Mouse (Mus musculus) lung, postnatal 4 days (tissue): ENCODE results near the gene Arap1.

Source experiments
- DNase-seq, 2 experiments: peaks; one replicate each; pipeline ENCODE4 v3.0.0; 2021

Gene Arap1

DNA sequence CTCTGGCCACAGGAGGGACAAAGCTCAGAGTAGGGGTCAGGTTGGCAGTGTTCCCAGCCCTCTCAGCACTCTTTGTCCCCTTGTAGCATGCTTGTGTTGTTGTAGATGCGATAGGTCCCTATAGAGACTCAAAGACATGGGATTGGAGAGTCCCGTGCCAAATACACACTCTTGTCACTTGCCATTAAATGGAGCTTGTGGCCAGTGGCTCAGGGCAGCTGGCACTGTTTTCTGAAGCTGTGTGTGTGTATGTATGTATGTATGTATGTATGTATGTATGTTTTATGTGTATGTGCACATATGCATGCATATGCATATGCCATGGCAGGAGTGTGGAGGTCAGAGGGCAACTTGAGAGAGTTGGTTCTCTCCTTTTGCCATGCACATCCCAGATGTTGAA lies 20.1 kb upstream of the Arap1 start:
- no peak for DNase-seq

DNA sequence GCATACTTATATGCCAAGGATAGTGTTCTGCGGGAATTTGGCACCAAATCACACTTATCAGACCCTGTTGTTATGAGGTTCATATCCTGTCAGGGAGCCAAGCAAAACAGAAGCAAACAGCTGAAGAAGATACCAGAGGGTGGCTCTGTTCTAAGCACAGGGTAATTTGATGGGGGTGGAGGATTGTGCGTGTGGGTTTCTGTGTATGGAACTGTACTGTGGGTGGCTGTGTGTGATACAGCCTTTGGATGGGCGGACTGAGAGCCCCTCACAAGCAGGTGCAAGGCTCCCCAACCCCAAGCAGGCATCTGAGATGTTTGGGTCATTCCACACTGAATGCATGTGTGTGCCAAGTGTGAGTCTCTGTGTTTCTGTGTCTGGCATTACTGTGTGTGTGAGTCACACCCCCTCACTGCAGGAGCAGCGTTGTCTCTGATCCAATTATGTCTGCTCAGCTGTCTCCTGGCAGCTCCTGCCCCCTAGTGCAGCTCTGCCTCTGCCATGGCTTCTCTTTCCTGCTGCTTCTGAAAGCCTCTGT lies 19.2 kb upstream of the Arap1 start:
- peak in 1 of 2 experiments; percentile 38 for DNase-seq

GRCm38 (mm10) chr7:101329606-101330005 lies 18.3 kb upstream of the Arap1 start:
- no peak for DNase-seq

- DNase-seq = peak in 1 of 2 experiments; percentile 45
Measured at GRCm38 (mm10) chr7:101330074-101330840, 17.6 kb upstream of the Arap1 start.

GRCm38 (mm10) chr7:101330841-101331173 lies 17.1 kb upstream of the Arap1 start:
- DNase-seq = no peak

GRCm38 (mm10) chr7:101332045-101332831 lies 15.6 kb upstream of the Arap1 start:
- no peak for DNase-seq

DNA sequence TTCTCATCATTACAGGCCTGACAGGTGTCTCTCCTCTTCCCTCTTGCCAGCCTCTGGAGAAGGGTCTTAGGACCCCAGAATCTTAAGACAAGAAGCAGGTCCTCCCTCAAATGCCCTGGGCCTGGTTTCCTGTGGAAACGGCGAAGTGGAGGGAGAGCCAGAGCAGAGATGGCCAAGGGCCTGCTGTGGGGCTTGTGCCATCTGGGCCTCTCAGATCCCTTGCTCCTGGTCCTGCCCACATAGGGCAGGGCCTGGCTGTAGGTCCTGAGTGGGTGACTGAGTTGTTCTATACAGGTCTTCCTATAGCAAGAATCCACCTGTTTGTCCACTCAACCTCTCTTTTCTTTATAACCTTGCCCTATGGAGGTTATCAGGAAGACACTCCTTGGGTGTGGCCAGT lies 12.6 kb upstream of the Arap1 start:
- DNase-seq = no peak

GRCm38 (mm10) chr7:101336686-101337085 lies 11.2 kb upstream of the Arap1 start:
- no peak for DNase-seq

DNA sequence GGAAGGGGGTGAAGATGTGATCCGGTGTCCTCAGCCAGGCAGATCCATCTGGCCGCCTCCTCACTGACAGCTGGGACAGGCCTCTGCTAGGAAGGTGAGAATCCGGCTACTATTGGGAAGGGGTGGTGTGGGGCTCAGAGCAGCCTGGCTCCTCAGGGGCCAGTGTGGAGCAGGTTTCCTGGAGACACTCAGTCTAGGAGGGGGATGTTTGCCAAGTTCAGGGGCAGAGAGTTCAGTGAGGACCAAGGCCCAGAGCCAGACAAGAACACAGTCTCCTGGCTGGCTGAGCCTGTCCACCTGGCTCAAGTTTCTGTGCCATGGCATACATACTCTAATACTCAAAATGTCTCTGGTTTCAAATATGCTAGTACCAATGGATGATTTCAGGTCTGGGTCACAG lies 10.5 kb upstream of the Arap1 start:
- DNase-seq = no peak

- DNase-seq = no peak
Measured at GRCm38 (mm10) chr7:101341405-101341804, 6.5 kb upstream of the Arap1 start.

GRCm38 (mm10) chr7:101343135-101343534 lies 4.7 kb upstream of the Arap1 start:
- peak; percentile 54 to 75 for DNase-seq

DNA sequence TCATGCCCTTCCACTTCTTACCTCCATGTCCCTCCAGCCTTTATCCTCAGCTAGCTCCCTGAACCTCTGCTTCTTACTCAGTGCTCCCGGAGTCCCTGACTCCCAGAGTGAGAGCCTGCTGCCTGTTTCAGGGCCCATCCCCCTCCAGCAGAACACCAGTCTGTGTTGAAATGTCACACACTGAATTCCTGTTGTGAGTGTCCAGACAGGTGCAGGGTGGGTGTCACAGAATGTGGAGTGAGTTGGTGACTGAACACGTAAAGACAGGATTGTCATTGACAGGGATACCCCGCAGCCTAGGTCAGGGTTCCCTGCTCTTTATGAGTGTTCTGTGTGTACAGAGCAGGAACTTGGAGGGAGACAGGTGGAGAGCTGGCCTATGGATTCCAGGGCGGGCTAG lies 3.0 kb upstream of the Arap1 start:
- no peak for DNase-seq

GRCm38 (mm10) chr7:101346991-101347390 lies 876 bp upstream of the Arap1 start:
- DNase-seq = no peak

- no peak for DNase-seq
Measured at GRCm38 (mm10) chr7:101348312-101348711, 445 bp downstream of the Arap1 start.

GRCm38 (mm10) chr7:101349861-101350260 lies 2.0 kb downstream of the Arap1 start:
- DNase-seq = no peak

DNA sequence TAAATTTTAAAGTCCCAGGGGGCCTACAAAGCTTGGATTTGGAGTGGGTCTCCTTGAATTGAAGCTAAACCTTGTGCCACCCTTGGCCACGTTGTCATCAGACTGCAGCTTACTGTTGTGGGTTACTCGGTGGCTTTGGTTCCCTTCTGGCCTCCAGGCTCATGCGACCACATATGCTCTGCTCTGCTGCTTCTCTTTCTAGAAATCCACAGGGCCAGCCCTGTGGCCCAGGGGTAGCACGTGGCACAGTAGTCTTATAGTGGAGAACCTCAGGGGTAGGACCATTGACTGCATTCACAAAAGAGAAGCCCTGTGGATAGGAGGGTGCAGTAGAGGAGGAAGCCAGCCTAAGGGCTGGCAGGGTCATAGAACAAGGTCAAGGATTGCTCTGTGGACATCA lies 4.5 kb downstream of the Arap1 start:
- no peak for DNase-seq

DNA sequence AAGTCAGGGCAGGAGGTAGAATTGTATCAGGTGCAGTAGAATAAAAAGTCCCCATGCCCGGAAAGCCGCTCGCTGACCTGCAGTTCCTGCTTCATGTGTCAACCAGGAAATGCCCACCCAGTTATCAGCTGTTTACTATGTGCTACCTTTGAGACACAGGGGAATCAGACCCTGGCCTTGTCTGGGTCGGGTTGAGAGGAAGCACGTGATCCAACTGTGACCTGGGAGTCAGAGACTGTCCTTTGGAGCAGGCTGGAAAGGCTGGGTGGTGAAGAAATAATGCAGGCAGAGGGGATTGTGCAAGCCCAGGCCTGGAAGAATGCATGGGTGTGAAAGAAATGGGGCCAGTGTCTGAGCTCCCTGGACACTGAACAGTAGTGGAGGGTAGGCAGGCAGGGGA lies 6.6 kb downstream of the Arap1 start:
- DNase-seq = peak; percentile 54 to 63

DNA sequence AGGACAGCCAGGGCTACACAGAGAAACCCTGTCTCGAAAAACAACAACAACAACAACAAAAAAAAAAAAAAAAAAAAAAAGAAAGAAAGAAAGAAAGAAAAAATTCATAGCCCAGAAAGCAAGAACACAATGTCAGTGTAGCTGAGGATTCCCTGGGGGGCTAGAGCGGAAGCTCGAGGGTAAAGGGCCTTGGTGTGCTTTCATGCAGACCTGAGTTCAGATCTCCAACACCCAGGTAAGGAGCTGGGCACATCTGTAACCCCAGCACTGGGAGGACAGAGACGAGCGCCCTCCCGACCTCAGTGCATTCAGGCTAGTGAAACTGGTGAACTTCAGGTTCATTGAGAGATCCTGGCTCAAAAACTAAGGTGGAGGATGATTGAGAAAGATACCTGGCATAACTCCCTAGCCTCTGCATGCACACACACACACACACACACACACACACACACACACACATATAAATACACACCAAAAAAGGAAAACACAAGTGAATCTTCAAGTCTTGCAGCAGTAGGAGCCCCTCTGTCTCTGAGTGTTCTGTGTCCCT lies 7.8 kb downstream of the Arap1 start:
- no peak for DNase-seq

- DNase-seq = peak in 1 of 2 experiments; percentile 27
Measured at GRCm38 (mm10) chr7:101356868-101357267, 9.0 kb downstream of the Arap1 start.

- DNase-seq = no peak
Measured at GRCm38 (mm10) chr7:101360406-101360805, 12.5 kb downstream of the Arap1 start.

DNA sequence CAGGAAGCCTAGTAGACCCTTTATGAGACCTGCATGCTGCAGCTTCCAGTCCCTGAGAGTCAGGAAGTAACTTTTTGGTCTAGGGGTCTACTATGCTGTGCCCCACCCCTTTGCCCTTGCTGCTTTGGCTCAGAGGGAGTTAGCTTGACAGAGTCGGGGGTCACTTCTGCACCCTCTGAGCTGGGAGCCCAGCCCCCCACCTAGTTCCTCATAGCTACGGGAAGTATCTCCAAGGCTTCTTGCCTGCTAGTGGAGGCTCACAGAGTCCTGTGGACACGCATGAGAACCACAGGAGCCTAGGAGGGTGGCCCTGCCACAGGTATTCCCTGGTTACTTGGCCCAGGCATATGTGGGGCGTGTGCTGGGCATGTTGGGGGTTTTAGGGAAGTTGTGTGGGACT lies 13.2 kb downstream of the Arap1 start:
- DNase-seq = no peak

GRCm38 (mm10) chr7:101361767-101362166 lies 13.9 kb downstream of the Arap1 start:
- DNase-seq = peak in 1 of 2 experiments; percentile 26

GRCm38 (mm10) chr7:101362791-101363191 lies 14.9 kb downstream of the Arap1 start:
- peak in 1 of 2 experiments; percentile 40 for DNase-seq

- DNase-seq = no peak
Measured at GRCm38 (mm10) chr7:101363914-101364313, 16.0 kb downstream of the Arap1 start.
